Mouse (Mus musculus): ENCODE results near the gene Lif. TPM values are rescaled to one million over a fixed set of nuclear protein-coding genes. Genes with fewer than 3 reads are reported as not detected.

Lif gene
- polyA plus RNA-seq, 1 experiment from 2014 or later, result 0.06 TPM

DNA sequence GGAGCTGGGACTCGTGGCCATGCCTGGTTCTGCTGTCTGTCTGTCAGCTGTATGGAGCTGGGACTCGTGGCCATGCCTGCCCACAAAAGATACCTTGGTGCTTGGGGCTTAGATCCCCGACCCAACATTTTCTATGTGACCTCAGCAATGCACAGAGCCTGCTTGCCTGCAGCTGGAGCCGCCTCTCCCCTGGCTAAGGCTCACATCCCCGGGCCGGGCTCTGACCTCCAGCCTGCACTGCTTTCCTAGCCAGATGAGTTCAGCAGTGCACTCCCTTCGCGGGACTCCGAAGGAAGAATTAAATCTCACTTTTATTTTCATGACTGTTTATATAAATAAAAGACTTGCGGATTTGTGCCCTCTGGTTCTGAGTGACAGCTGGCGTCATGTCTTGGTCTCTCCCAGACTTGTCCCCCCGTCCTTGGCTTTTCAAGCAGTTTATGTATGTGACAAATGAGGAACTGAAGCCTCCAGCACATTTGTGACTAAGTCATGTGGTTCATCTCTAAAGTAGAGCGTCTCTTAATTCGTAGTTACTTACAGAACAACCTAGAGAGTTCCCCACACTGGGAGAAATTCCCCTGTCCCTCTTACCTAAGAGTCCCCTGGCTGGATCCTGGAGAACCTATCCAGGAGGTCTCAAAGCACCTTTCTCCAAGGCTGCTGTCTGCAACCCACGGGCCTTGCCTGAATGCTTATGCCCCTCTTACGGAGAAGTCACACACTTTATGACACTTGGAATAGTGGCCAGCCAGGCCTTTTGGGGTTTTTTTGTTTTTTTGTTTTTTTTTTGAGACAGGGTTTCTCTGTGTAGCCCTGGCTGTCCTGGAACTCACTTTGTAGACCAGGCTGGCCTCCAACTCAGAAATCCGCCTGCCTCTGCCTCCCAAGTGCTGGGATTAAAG lies 35.1 kb upstream of the Lif start:
- Histone ChIP-seq H3K27ac (peak overlapping the region; percentile 68), H3K4me3 (ENCODE audit: inconsistent target) (no peak overlapping the region), H3K79me2 (ENCODE audit: inconsistent target) (no peaks in the 10 kb centered on the region), H3K36me3 (ENCODE audit: inconsistent target) (no peaks in the 10 kb centered on the region)
- 28% methylated on average over 16 of the region's 17 CpGs for WGBS (ENCODE audit: missing documents)

- Histone ChIP-seq H3K27ac (no peak overlapping the region), H3K4me3 (ENCODE audit: inconsistent target) (no peak overlapping the region), H3K79me2 (ENCODE audit: inconsistent target) (no peaks in the 10 kb centered on the region), H3K36me3 (ENCODE audit: inconsistent target) (no peaks in the 10 kb centered on the region)
- 55% methylated on average over 4 of the region's 7 CpGs for WGBS (ENCODE audit: missing documents)
These were observed 33.8 kb upstream of the Lif start for GRCm38 (mm10) chr11:4223393-4224188.

DNA sequence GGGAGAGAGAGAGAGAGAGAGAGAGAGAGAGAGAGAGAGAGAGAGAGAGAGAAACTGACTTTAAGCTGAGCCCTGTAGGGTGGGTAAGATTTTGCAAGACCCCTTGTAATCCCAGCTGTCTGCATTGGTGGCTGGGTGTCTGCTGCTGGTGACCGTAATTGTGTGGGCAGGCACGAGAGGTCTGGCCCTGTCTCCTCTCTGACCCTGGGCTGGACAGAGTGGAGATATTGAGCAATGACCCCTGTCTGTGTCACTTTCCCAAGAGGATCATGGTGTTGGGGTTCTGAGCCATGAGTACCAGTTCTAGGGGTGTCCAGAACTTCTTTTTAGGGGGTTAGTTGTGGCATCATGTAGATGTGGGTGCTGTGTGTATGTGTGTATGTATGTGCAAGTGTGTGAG lies 33.1 kb upstream of the Lif start:
- WGBS (ENCODE audit: missing documents), result 56% methylated on average over 2 of the region's 2 CpGs
- no peaks in the 10 kb centered on the region for H3K36me3 ChIP-seq (ENCODE audit: inconsistent target)
- H3K79me2 ChIP-seq (ENCODE audit: inconsistent target), result no peaks in the 10 kb centered on the region
- no peak overlapping the region for H3K27ac ChIP-seq
- no peak overlapping the region for H3K4me3 ChIP-seq (ENCODE audit: inconsistent target)

DNA sequence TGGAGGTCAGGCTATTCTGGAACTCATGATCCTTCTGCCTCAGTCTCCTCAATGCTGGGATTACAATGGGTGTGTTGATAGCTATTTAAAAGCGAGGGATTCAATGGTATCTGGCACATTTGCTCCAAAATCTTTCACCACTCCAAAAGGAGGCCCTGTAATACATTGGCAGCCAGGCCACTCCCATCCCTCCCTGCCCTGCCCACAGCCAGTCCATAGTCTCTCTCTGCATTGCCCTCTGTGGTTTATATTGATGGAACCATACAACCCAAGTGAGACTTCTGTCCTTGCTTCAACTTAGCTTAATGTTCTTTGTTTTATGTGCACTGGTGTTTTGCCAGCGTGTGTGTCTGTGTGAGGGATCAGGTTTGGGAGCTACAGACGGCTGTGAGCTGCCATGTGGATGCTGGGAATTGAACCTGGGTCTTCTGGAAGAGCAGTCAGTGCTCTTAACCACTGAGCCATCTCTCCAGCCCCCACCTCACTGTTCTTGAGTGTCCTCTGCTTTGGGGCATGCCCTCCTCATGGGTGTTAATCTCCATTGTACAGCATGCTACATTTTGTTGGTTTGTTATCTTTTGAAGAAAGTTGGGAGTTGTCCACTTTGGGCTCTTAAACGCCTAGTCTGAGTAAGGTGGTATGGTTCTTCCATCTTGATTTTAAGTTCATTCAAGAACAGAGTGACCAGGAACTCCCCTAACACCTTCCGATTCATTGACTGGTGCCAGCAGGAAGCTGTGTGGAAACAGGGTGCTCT lies 30.6 kb upstream of the Lif start:
- no peak overlapping the region for H3K4me3 ChIP-seq (ENCODE audit: inconsistent target)

DNA sequence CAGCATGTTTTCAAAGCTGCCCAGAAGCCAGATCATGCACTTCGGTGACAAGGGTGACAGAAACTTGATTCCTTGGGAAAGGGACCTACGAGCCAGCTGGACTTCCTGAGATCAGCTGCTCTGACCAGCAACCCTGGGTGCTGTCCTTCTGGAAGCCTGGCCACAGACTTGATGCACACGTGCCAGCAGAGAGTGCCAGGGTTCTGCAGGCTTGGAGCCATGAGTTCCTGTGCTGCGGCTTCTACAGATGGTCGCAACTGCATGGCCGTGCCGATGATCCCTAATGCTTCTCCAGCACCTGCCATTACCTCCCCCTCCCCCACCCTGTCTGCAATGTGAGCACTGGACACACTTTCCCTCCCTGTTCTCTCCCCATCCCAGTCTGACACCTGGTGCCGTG lies 28.9 kb upstream of the Lif start:
- no peaks in the 10 kb centered on the region for H3K79me2 ChIP-seq (ENCODE audit: inconsistent target)
- H3K27ac ChIP-seq, result no peak overlapping the region
- WGBS (ENCODE audit: missing documents), result 73% methylated on average over 6 of the region's 8 CpGs
- no peaks in the 10 kb centered on the region for H3K36me3 ChIP-seq (ENCODE audit: inconsistent target)
- H3K4me3 ChIP-seq (ENCODE audit: inconsistent target), result no peak overlapping the region

More for the DNA sequence above, 30.6 kb upstream of the Lif start:
- no peaks in the 10 kb centered on the region for H3K36me3 ChIP-seq (ENCODE audit: inconsistent target)
- no peaks in the 10 kb centered on the region for H3K79me2 ChIP-seq (ENCODE audit: inconsistent target)
- WGBS (ENCODE audit: missing documents), result 96% methylated on average over 5 of the region's 5 CpGs
- H3K27ac ChIP-seq, result no peak overlapping the region

- Histone ChIP-seq H3K79me2 (ENCODE audit: inconsistent target) (no peaks in the 10 kb centered on the region), H3K27ac (no peak overlapping the region), H3K36me3 (ENCODE audit: inconsistent target) (no peaks in the 10 kb centered on the region), H3K4me3 (ENCODE audit: inconsistent target) (no peak overlapping the region)
- 62% methylated on average over 4 of the region's 4 CpGs for WGBS (ENCODE audit: missing documents)
These were observed 27.5 kb upstream of the Lif start for GRCm38 (mm10) chr11:4229841-4230240.

DNA sequence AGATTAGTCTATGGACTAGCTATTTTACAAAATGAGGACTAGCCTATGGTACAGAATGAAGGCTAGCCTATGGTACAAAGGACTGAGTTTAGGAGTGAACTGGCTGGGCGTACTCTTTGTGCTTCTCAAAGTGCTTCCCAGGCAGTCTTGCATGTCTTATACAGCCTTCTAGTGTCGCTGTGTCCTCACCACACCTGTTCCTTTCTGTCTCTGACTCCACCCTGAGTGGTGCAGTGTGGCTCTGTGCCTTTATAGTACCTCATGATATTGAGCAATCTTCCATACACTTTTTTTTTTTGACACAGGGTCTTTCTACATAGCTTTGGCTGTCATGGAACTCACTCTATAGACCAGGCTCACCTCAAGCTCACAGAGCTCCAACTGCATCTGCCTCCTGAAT lies 25.9 kb upstream of the Lif start:
- 100% methylated on average over 2 of the region's 2 CpGs for WGBS (ENCODE audit: missing documents)
- no peaks in the 10 kb centered on the region for H3K79me2 ChIP-seq (ENCODE audit: inconsistent target)

GRCm38 (mm10) chr11:4232644-4233043 lies 24.7 kb upstream of the Lif start:
- Histone ChIP-seq H3K27ac (peak overlapping the region; percentile 68), H3K79me2 (ENCODE audit: inconsistent target) (peaks cover 9% of the 10 kb centered on the region; the same call in 1 of the 2 replicates), H3K4me3 (ENCODE audit: inconsistent target) (no peak overlapping the region), H3K36me3 (ENCODE audit: inconsistent target) (no peaks in the 10 kb centered on the region)
- WGBS (ENCODE audit: missing documents), result 10% methylated on average over 12 of the region's 12 CpGs

More for the DNA sequence above, 25.9 kb upstream of the Lif start:
- H3K4me3 ChIP-seq (ENCODE audit: inconsistent target), result no peak overlapping the region
- no peaks in the 10 kb centered on the region for H3K36me3 ChIP-seq (ENCODE audit: inconsistent target)
- no peak overlapping the region for H3K27ac ChIP-seq

DNA sequence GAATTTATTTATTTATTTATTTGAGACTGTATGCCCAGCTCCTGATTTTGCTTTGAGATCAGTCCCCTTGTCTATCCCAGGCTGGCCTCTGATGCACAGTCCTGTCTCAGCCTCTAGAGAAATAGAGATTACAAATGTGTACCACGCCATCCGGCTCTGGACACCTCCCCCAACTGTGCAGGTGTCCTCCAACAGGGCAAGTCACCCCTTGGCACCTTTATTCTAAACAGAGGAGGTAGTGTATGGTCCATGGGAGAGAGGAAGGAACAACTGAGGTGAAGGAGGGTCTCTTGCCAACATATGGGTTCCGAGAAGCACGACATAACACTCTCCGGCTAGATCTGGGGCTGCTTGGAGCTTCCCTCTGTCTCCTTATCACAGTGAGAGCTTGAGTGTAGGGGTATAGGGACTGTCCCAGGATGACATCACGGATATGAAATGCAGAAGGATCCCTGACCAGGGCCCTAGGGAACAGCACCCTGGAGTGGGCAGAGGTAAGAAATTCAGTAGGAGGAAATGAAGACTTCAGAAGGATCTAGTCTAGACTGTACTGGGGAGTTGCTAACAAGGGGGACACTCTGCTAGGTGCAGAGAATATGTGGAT lies 22.2 kb upstream of the Lif start:
- Histone ChIP-seq H3K4me3 (ENCODE audit: inconsistent target) (no peak overlapping the region), H3K27ac (no peak overlapping the region), H3K79me2 (ENCODE audit: inconsistent target) (peaks cover 22% of the 10 kb centered on the region), H3K36me3 (ENCODE audit: inconsistent target) (peaks cover 12% of the 10 kb centered on the region; the same call in 1 of the 2 replicates)
- WGBS (ENCODE audit: missing documents), result 96% methylated on average over 6 of the region's 6 CpGs

- WGBS (ENCODE audit: missing documents), result 31% methylated on average over 13 of the region's 16 CpGs
- Histone ChIP-seq H3K79me2 (ENCODE audit: inconsistent target) (peaks cover 22% of the 10 kb centered on the region), H3K4me3 (ENCODE audit: inconsistent target) (peak within 1 kb of the TSS; percentile 96), H3K27ac (peak within 1 kb of the TSS; percentile 93), H3K36me3 (ENCODE audit: inconsistent target) (peaks cover 12% of the 10 kb centered on the region; the same call in 1 of the 2 replicates)
These were observed 21.5 kb upstream of the Lif start, which contains the start of gene Osm for GRCm38 (mm10) chr11:4235665-4236545. TSS of gene Osm (plus strand) at chr11:4236420.

DNA sequence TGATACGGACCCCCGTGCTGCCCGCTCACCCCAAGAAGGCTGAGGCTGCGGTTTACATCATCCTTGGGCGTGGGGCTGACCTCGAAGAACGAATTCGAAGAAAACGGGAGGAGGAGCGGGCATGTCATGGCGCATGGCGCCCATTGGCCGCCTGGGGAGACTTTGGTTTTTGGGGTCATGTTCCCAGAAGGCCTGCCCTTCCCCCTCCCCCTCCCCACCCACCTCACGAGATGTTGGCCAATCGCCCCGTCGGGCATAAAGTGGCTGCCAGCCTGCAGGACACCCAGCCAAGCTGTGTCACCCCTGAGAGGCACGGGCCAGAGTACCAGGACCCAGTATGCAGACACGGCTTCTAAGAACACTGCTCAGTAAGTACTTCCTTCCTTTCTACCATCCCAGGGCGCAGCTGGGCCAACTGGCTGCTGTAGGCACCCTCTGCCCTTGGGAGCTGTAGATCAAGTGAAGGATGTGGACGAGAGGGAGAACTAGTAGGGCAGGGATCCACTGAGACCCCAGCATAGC lies 20.8 kb upstream of the Lif start:
- Histone ChIP-seq H3K79me2 (ENCODE audit: inconsistent target) (peaks cover 22% of the 10 kb centered on the region), H3K27ac (peak overlapping the region; percentile 93), H3K36me3 (ENCODE audit: inconsistent target) (peaks cover 12% of the 10 kb centered on the region; the same call in 1 of the 2 replicates), H3K4me3 (ENCODE audit: inconsistent target) (peak overlapping the region; percentile 96)
- 4% methylated on average over 20 of the region's 21 CpGs for WGBS (ENCODE audit: missing documents)

GRCm38 (mm10) chr11:4237389-4237912 lies 19.9 kb upstream of the Lif start:
- H3K36me3 ChIP-seq (ENCODE audit: inconsistent target), result peaks cover 12% of the 10 kb centered on the region; the same call in 1 of the 2 replicates
- H3K27ac ChIP-seq, result peak overlapping the region; percentile 93
- H3K4me3 ChIP-seq (ENCODE audit: inconsistent target), result peak overlapping the region; percentile 96
- H3K79me2 ChIP-seq (ENCODE audit: inconsistent target), result peaks cover 22% of the 10 kb centered on the region
- under 1% methylated on average over 16 of the region's 18 CpGs for WGBS (ENCODE audit: missing documents)

DNA sequence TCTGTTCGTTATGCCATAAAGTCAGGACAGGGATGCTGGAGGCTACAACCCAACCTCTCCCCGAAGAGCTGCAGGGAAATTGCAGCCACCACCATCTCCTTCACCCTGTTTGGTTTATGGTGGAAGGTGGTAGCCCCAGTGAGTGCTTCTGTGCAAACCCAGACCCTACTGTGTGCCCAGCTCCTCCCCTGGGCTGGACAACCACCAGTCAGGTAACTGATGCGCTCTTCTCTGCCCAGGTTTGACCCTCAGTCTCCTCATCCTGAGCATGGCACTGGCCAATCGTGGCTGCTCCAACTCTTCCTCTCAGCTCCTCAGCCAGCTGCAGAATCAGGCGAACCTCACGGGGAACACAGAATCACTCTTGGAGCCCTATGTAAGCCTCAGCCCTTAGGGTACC lies 19.2 kb upstream of the Lif start:
- H3K36me3 ChIP-seq (ENCODE audit: inconsistent target), result peaks cover 12% of the 10 kb centered on the region; the same call in 1 of the 2 replicates
- 79% methylated on average over 6 of the region's 6 CpGs for WGBS (ENCODE audit: missing documents)
- H3K79me2 ChIP-seq (ENCODE audit: inconsistent target), result peaks cover 22% of the 10 kb centered on the region
- peak overlapping the region; percentile 93 for H3K27ac ChIP-seq
- H3K4me3 ChIP-seq (ENCODE audit: inconsistent target), result peak overlapping the region; percentile 96

Data from macrophage (primary cell).